Mouse (Mus musculus): ENCODE results near the gene Slitrk4. TPM values are rescaled to one million over a fixed set of nuclear protein-coding genes. Genes with fewer than 3 reads are reported as not detected.

Gene Slitrk4
- total RNA-seq (2017) = not detected in 2 replicates

- no peak for ATAC-seq (replicated peaks in 1 of 2; ENCODE audit: insufficient read depth in 1 of 2, low FRiP score in 2 of 2, low TSS enrichment in 1 of 2, low read depth in 1 of 2, poor library complexity in 2 of 2, severe bottlenecking in 2 of 2)
These were observed at the start of gene Slitrk4 for GRCm38 (mm10) chrX:64276290-64277125. Gene Slitrk4, minus strand, starts transcription at chrX:64276996.

GRCm38 (mm10) chrX:64319501-64319900 lies 42.7 kb upstream of the Slitrk4 start:
- no peak for ATAC-seq (replicated peaks in 1 of 2; ENCODE audit: insufficient read depth in 1 of 2, low FRiP score in 2 of 2, low TSS enrichment in 1 of 2, low read depth in 1 of 2, poor library complexity in 2 of 2, severe bottlenecking in 2 of 2)

- no peak for ATAC-seq (replicated peaks in 1 of 2; ENCODE audit: insufficient read depth in 1 of 2, low FRiP score in 2 of 2, low TSS enrichment in 1 of 2, low read depth in 1 of 2, poor library complexity in 2 of 2, severe bottlenecking in 2 of 2)
These were observed 1.1 kb upstream of the Slitrk4 start for GRCm38 (mm10) chrX:64277991-64278301.

- ATAC-seq (replicated peaks in 1 of 2; ENCODE audit: insufficient read depth in 1 of 2, low FRiP score in 2 of 2, low TSS enrichment in 1 of 2, low read depth in 1 of 2, poor library complexity in 2 of 2, severe bottlenecking in 2 of 2) = no peak
These were observed 562 bp upstream of the Slitrk4 start for GRCm38 (mm10) chrX:64277126-64277990.

- ATAC-seq (replicated peaks in 1 of 2; ENCODE audit: insufficient read depth in 1 of 2, low FRiP score in 2 of 2, low TSS enrichment in 1 of 2, low read depth in 1 of 2, poor library complexity in 2 of 2, severe bottlenecking in 2 of 2) = no peak
These were observed 1.1 kb downstream of the Slitrk4 start for GRCm38 (mm10) chrX:64275501-64276289.

- ATAC-seq (replicated peaks in 1 of 2; ENCODE audit: insufficient read depth in 1 of 2, low FRiP score in 2 of 2, low TSS enrichment in 1 of 2, low read depth in 1 of 2, poor library complexity in 2 of 2, severe bottlenecking in 2 of 2) = no peak
These were observed 13.3 kb downstream of the Slitrk4 start for GRCm38 (mm10) chrX:64263481-64263880.

Other genes starting within 250 kb of the Slitrk4 start
- not detected in 2 replicates for gene Gm6760, start 124.8 kb downstream of the Slitrk4 start, total RNA-seq (2017)
- gene 3830417A13Rik, start 103.4 kb downstream of the Slitrk4 start, total RNA-seq (2017) = not detected in 2 replicates

Data from hematopoietic stem cell, adult 5-6 weeks (primary cell).